Mouse (Mus musculus) liver, adult 2 months (tissue): ENCODE measurements at regions not wholly inside any gene's neighbourhood (a gene's known extent, or its start where the extent isn't known, plus 50 kb on each side); places are given as distances from the start of the nearest gene placed in this dataset.

Source experiments
- DNase-seq: peaks from one replicate; pipeline ENCODE4 v3.0.0-alpha.2; 2011; ENCODE audit warnings: low read depth, low spot score; ENCODE audit errors: extremely low read depth
- H3K27ac ChIP-seq: fragments of 200-500 bp; replicated peaks from 2 replicates; pipeline ENCODE4 v1.5.1; 2012; ENCODE audit warnings: low read depth, mild to moderate bottlenecking, control low read depth, inconsistent platforms, low read length; ENCODE audit not compliant: insufficient read depth
- H3K27me3 ChIP-seq: fragments of 200-500 bp; 2 replicates; pipeline ENCODE4 v1.6.1; 2012; ENCODE audit warnings: mild to moderate bottlenecking, moderate library complexity, low read length, inconsistent platforms; ENCODE audit not compliant: control insufficient read depth, insufficient read depth
- H3K36me3 ChIP-seq: fragments of 200-500 bp; 2 replicates; pipeline ENCODE4 v1.6.1; 2012; ENCODE audit warnings: low read length, inconsistent platforms; ENCODE audit not compliant: control insufficient read depth, insufficient read depth
- H3K4me1 ChIP-seq: fragments of 200-500 bp; 2 replicates; pipeline ENCODE4 v1.6.1; 2011; ENCODE audit warnings: low read length; ENCODE audit not compliant: control insufficient read depth, insufficient read depth
- H3K4me3 ChIP-seq: fragments of 200-500 bp; 2 replicates; pipeline ENCODE4 v1.5.1; 2011; ENCODE audit warnings: low read depth, mild to moderate bottlenecking, control low read depth, low read length, moderate library complexity; ENCODE audit not compliant: insufficient read depth
- H3K79me2 ChIP-seq: fragments of 200-500 bp; 2 replicates; pipeline ENCODE4 v1.6.1; 2012; ENCODE audit warnings: inconsistent platforms, mild to moderate bottlenecking, low read length, moderate library complexity; ENCODE audit not compliant: control insufficient read depth, insufficient read depth
- H3K9ac ChIP-seq: fragments of 200-500 bp; 2 replicates; pipeline ENCODE4 v1.6.1; 2012; ENCODE audit warnings: low read depth, mild to moderate bottlenecking, control low read depth, inconsistent platforms, low read length
- CTCF ChIP-seq: fragments of 200-500 bp; IDR thresholded peaks from 2 replicates; pipeline ENCODE4 v1.5.1; 2011; ENCODE audit warnings: low read depth, low read length, control low read depth
- POLR2A ChIP-seq: fragments of 200-500 bp; IDR thresholded peaks from 2 replicates; pipeline ENCODE4 v1.6.1; 2011; ENCODE audit warnings: low read length, control low read depth; ENCODE audit not compliant: insufficient read depth; ENCODE audit errors: extremely low read depth
- WGBS: fragments of 180-500 bp; shearing (Covaris S2); methylation state at CpG from one replicate; pipeline ENCODE4 v1.1.7; 2018; 5-methylcytosine and 5-hydroxymethylcytosine counted together

- Histone ChIP-seq H3K9ac (no peak overlapping the region), H3K4me1 (peaks cover 14% of the 10 kb centered on the region), H3K36me3 (no peaks in the 10 kb centered on the region), H3K27me3 (no peaks in the 10 kb centered on the region), H3K79me2 (no peaks in the 10 kb centered on the region), H3K27ac (no peak overlapping the region), H3K4me3 (no peak overlapping the region)
- TF ChIP-seq CTCF: no peak
- no peak for TF ChIP-seq POLR2A
- DNase-seq: no peak
- WGBS: 79% methylated on average over 11 of the region's 11 CpGs
Observed at GRCm38 (mm10) chr12:70714281-70714679, 111.0 kb upstream of the Frmd6 start.

- H3K4me1 ChIP-seq: peaks cover 20% of the 10 kb centered on the region
- H3K36me3 ChIP-seq: no peaks in the 10 kb centered on the region
- H3K4me3 ChIP-seq: no peak overlapping the region
- H3K27me3 ChIP-seq: no peaks in the 10 kb centered on the region
- no peaks in the 10 kb centered on the region for H3K79me2 ChIP-seq
- TF ChIP-seq CTCF (no peak), POLR2A (no peak)
- H3K27ac ChIP-seq: no peak overlapping the region
- DNase-seq: no peak
- 91% methylated on average over 2 of the region's 2 CpGs for WGBS
- no peak overlapping the region for H3K9ac ChIP-seq
Observed at GRCm38 (mm10) chr12:70715836-70716235, 109.5 kb upstream of the Frmd6 start.

- Histone ChIP-seq H3K79me2 (no peaks in the 10 kb centered on the region), H3K4me3 (no peak overlapping the region)
Observed at GRCm38 (mm10) chr12:70718602-70719001, 106.7 kb upstream of the Frmd6 start.

GRCm38 (mm10) chr12:70719255-70719654 lies 106.1 kb upstream of the Frmd6 start:
- Histone ChIP-seq H3K36me3 (no peaks in the 10 kb centered on the region), H3K27ac (no peak overlapping the region), H3K79me2 (no peaks in the 10 kb centered on the region), H3K9ac (no peak overlapping the region), H3K4me1 (peaks cover 11% of the 10 kb centered on the region), H3K27me3 (no peaks in the 10 kb centered on the region), H3K4me3 (no peak overlapping the region)
- 39% methylated on average over 4 of the region's 4 CpGs for WGBS
- DNase-seq: peak; percentile 47
- no peak for TF ChIP-seq CTCF
- TF ChIP-seq POLR2A: no peak

More at GRCm38 (mm10) chr12:70718602-70719001, 106.7 kb upstream of the Frmd6 start:
- H3K9ac ChIP-seq: no peak overlapping the region
- DNase-seq: peak; percentile 73
- no peaks in the 10 kb centered on the region for H3K36me3 ChIP-seq
- no peaks in the 10 kb centered on the region for H3K27me3 ChIP-seq
- WGBS: 0% methylated on average over 1 of the region's 1 CpGs
- TF ChIP-seq CTCF (no peak), POLR2A (no peak)
- H3K4me1 ChIP-seq: peaks cover 16% of the 10 kb centered on the region
- H3K27ac ChIP-seq: no peak overlapping the region

- no peak overlapping the region for H3K27ac ChIP-seq
- WGBS: 36% methylated on average over 12 of the region's 12 CpGs
- H3K4me1 ChIP-seq: peaks cover 11% of the 10 kb centered on the region
- H3K27me3 ChIP-seq: no peaks in the 10 kb centered on the region
- no peaks in the 10 kb centered on the region for H3K36me3 ChIP-seq
- no peak overlapping the region for H3K4me3 ChIP-seq
- TF ChIP-seq CTCF (no peak), POLR2A (no peak)
- no peak overlapping the region for H3K9ac ChIP-seq
- peak; percentile 64 for DNase-seq
- no peaks in the 10 kb centered on the region for H3K79me2 ChIP-seq
Observed at GRCm38 (mm10) chr12:70720178-70720894, 105.0 kb upstream of the Frmd6 start.

GRCm38 (mm10) chr12:70725326-70725725 lies 100.0 kb upstream of the Frmd6 start:
- Histone ChIP-seq H3K4me3 (no peak overlapping the region), H3K9ac (no peak overlapping the region), H3K27me3 (no peaks in the 10 kb centered on the region), H3K36me3 (no peaks in the 10 kb centered on the region), H3K79me2 (no peaks in the 10 kb centered on the region), H3K4me1 (peaks cover 3% of the 10 kb centered on the region; the same call in 1 of the 2 replicates), H3K27ac (no peak overlapping the region)
- TF ChIP-seq CTCF (no peak), POLR2A (no peak)
- DNase-seq: no peak
- 91% methylated on average over 1 of the region's 1 CpGs for WGBS
